Mouse (Mus musculus): ENCODE results near the gene D230025D16Rik. TPM values are rescaled to one million over a fixed set of nuclear protein-coding genes. Genes with fewer than 3 reads are reported as not detected.
"Not testable (repeated sequence)": the region's sequence is repeated elsewhere in the genome, so short reads cannot be mapped to it uniquely, and the experiment has no call there.

D230025D16Rik gene
- polyA plus RNA-seq, 1 experiment from 2014 or later: 30.3 TPM

- Histone ChIP-seq H3K4me3 (replicated peaks) (peak overlapping the region; percentile 58), H3K9ac (replicated peaks) (peak overlapping the region; percentile 61), H3K36me3 (peaks cover 10% of the 10 kb centered on the region; the same call in 1 of the 2 replicates), H3K4me2 (peak overlapping the region; percentile 77), H3K27me3 (replicated peaks) (no peaks in the 10 kb centered on the region), H3K9me3 (replicated peaks) (no peaks in the 10 kb centered on the region), H3K27ac (replicated peaks) (peak overlapping the region; percentile 94), H3K4me1 (peaks cover 57% of the 10 kb centered on the region)
- WGBS: under 1% methylated on average over 53 of the region's 53 CpGs
- ATAC-seq (ENCODE audit: low FRiP score): peak; percentile 94
Measured at GRCm38 (mm10) chr8:105288958-105289732, 64.2 kb downstream of the D230025D16Rik start.

- Histone ChIP-seq H3K9ac (replicated peaks) (peak within 1 kb of the TSS; percentile 61), H3K27me3 (replicated peaks) (no peaks in the 10 kb centered on the region), H3K4me2 (peak within 1 kb of the TSS; percentile 77), H3K36me3 (peaks cover 9% of the 10 kb centered on the region; the same call in 1 of the 2 replicates), H3K9me3 (replicated peaks) (no peaks in the 10 kb centered on the region), H3K4me1 (peaks cover 56% of the 10 kb centered on the region), H3K27ac (replicated peaks) (peak within 1 kb of the TSS; percentile 94), H3K4me3 (replicated peaks) (peak within 1 kb of the TSS; percentile 58)
- ATAC-seq (ENCODE audit: low FRiP score): peak; percentile 23
- WGBS: under 1% methylated on average over 34 of the region's 43 CpGs
Measured at GRCm38 (mm10) chr8:105289805-105290460, 65.0 kb downstream of the D230025D16Rik start, which contains the start of gene 4931428F04Rik. Gene 4931428F04Rik (minus strand): TSS chr8:105289864.

GRCm38 (mm10) chr8:105290554-105291314, 65.8 kb downstream of the D230025D16Rik start:
- Histone ChIP-seq H3K4me3 (replicated peaks) (peak overlapping the region; percentile 58), H3K36me3 (0 out of 2 replicates have a peak, but pooled peaks cover 3% of the 10 kb centered on the region), H3K27me3 (replicated peaks) (no peaks in the 10 kb centered on the region; the same call in 1 of the 2 replicates), H3K27ac (replicated peaks) (no peak overlapping the region), H3K4me2 (peak overlapping the region; percentile 77), H3K9me3 (replicated peaks) (no peaks in the 10 kb centered on the region), H3K4me1 (peaks cover 48% of the 10 kb centered on the region), H3K9ac (replicated peaks) (peak overlapping the region; percentile 61)
- ATAC-seq (ENCODE audit: low FRiP score): no peak
- WGBS: 8% methylated on average over 31 of the region's 31 CpGs

- ATAC-seq (ENCODE audit: low FRiP score); H3K9me3 ChIP-seq (replicated peaks); H3K4me3 ChIP-seq (replicated peaks); H3K9ac ChIP-seq (replicated peaks); H3K36me3 ChIP-seq; H3K27me3 ChIP-seq (replicated peaks); H3K27ac ChIP-seq (replicated peaks): not testable (repeated sequence)
- Histone ChIP-seq H3K4me1 (peaks cover 41% of the 10 kb centered on the region), H3K4me2 (0 out of 2 replicates have a peak overlapping the region, but pooled peaks have one; percentile 77)
- WGBS: 90% methylated on average over 8 of the region's 8 CpGs
Measured at GRCm38 (mm10) chr8:105291364-105291763, 66.4 kb downstream of the D230025D16Rik start.

- not testable (repeated sequence) for H3K27ac ChIP-seq (replicated peaks); H3K9ac ChIP-seq (replicated peaks); H3K9me3 ChIP-seq (replicated peaks); H3K27me3 ChIP-seq (replicated peaks); ATAC-seq (ENCODE audit: low FRiP score); H3K4me3 ChIP-seq (replicated peaks); H3K36me3 ChIP-seq; H3K4me2 ChIP-seq
- WGBS: 70% methylated on average over 3 of the region's 3 CpGs
- H3K4me1 ChIP-seq: peaks cover 38% of the 10 kb centered on the region
Measured at GRCm38 (mm10) chr8:105291802-105292201, 66.9 kb downstream of the D230025D16Rik start.

GRCm38 (mm10) chr8:105292471-105292870, 67.5 kb downstream of the D230025D16Rik start:
- ATAC-seq (ENCODE audit: low FRiP score): no peak
- Histone ChIP-seq H3K27me3 (replicated peaks) (no peaks in the 10 kb centered on the region; the same call in 1 of the 2 replicates), H3K9me3 (replicated peaks) (no peaks in the 10 kb centered on the region), H3K9ac (replicated peaks) (no peak overlapping the region), H3K4me1 (peaks cover 37% of the 10 kb centered on the region), H3K4me2 (no peak overlapping the region), H3K27ac (replicated peaks) (no peak overlapping the region), H3K36me3 (no peaks in the 10 kb centered on the region), H3K4me3 (replicated peaks) (no peak overlapping the region)
- 84% methylated on average over 7 of the region's 7 CpGs for WGBS

GRCm38 (mm10) chr8:105293405-105293804, 68.5 kb downstream of the D230025D16Rik start:
- Histone ChIP-seq H3K4me3 (replicated peaks) (no peak overlapping the region), H3K4me2 (no peak overlapping the region), H3K9me3 (replicated peaks) (no peaks in the 10 kb centered on the region), H3K27me3 (replicated peaks) (no peaks in the 10 kb centered on the region; the same call in 1 of the 2 replicates), H3K9ac (replicated peaks) (no peak overlapping the region), H3K36me3 (no peaks in the 10 kb centered on the region), H3K27ac (replicated peaks) (no peak overlapping the region), H3K4me1 (peaks cover 33% of the 10 kb centered on the region)
- ATAC-seq (ENCODE audit: low FRiP score): no peak
- WGBS: 62% methylated on average over 19 of the region's 19 CpGs

- ATAC-seq (ENCODE audit: low FRiP score): no peak
- H3K4me1 ChIP-seq: peaks cover 37% of the 10 kb centered on the region
- WGBS: 74% methylated on average over 9 of the region's 9 CpGs
- peak overlapping the region; percentile 17; the same call in 1 of the 2 replicates for H3K4me2 ChIP-seq
- no peaks in the 10 kb centered on the region for H3K9me3 ChIP-seq (replicated peaks)
- H3K36me3 ChIP-seq: peaks cover 10% of the 10 kb centered on the region
- no peak overlapping the region for H3K4me3 ChIP-seq (replicated peaks)
- H3K27me3 ChIP-seq (replicated peaks): no peaks in the 10 kb centered on the region; the same call in 1 of the 2 replicates
- H3K27ac ChIP-seq (replicated peaks): no peak overlapping the region
- H3K9ac ChIP-seq (replicated peaks): no peak overlapping the region
Measured at GRCm38 (mm10) chr8:105294776-105295175, 69.8 kb downstream of the D230025D16Rik start.

- H3K9ac ChIP-seq (replicated peaks): no peak overlapping the region
- 0 out of 2 replicates have a peak overlapping the region, but pooled peaks have one; percentile 3 for H3K4me3 ChIP-seq (replicated peaks)
Measured at GRCm38 (mm10) chr8:105295256-105295655, 70.3 kb downstream of the D230025D16Rik start.

GRCm38 (mm10) chr8:105295895-105296573, 71.1 kb downstream of the D230025D16Rik start, which contains the start of gene Exoc3l:
Gene Exoc3l (minus strand): TSS chr8:105296101.
- Histone ChIP-seq H3K4me1 (peaks cover 26% of the 10 kb centered on the region), H3K36me3 (peaks cover 22% of the 10 kb centered on the region), H3K9me3 (replicated peaks) (no peaks in the 10 kb centered on the region), H3K27ac (replicated peaks) (peak within 1 kb of the TSS; percentile 71; the same call in 1 of the 2 replicates), H3K9ac (replicated peaks) (peak within 1 kb of the TSS; percentile 33), H3K4me3 (replicated peaks) (peak within 1 kb of the TSS; percentile 75), H3K4me2 (peak within 1 kb of the TSS; percentile 90), H3K27me3 (replicated peaks) (no peaks in the 10 kb centered on the region; the same call in 1 of the 2 replicates)
- 68% methylated on average over 11 of the region's 11 CpGs for WGBS
- no peak for ATAC-seq (ENCODE audit: low FRiP score)

More at GRCm38 (mm10) chr8:105295256-105295655, 70.3 kb downstream of the D230025D16Rik start:
- Histone ChIP-seq H3K9me3 (replicated peaks) (no peaks in the 10 kb centered on the region), H3K4me2 (peak overlapping the region; percentile 17; the same call in 1 of the 2 replicates), H3K27me3 (replicated peaks) (no peaks in the 10 kb centered on the region; the same call in 1 of the 2 replicates), H3K36me3 (peaks cover 14% of the 10 kb centered on the region), H3K4me1 (peaks cover 34% of the 10 kb centered on the region), H3K27ac (replicated peaks) (no peak overlapping the region)
- WGBS: 73% methylated on average over 11 of the region's 11 CpGs
- no peak for ATAC-seq (ENCODE audit: low FRiP score)

Data from neural tube, embryonic 15.5 days (tissue).